Mouse (Mus musculus): ENCODE measurements around the gene Prim2.
A peak's percentile ranks its signal among the peaks of the same experiment; 100 is the strongest.

Gene Prim2

DNA sequence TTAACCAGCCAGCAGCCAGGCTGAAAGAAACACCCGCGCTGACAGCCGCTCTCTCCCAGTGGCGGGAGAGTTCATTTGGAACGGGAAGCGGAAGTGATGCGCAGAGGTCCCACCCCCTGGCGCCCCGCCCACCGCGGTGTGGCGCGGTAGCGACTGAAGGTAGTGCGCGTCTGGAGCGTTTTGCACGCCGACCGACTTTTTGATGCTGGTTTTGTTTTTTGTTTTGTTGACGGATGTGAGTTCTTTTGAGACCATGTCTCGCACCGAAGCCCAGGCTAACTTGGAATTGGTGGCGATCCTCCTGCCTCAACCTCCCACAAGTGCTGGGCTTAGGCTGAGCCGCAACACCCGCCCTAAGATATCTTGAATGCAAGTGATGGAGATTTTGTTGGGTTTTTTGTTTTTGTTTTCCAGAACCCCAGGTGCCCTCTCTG is at the start of gene Prim2:
Prim2 (minus strand) TSS at position 88 of the 434 bp plus-strand sequence.
- ATAC-seq (ENCODE audit: insufficient number of reproducible peaks, low FRiP score, low TSS enrichment): peak; percentile 75

DNA sequence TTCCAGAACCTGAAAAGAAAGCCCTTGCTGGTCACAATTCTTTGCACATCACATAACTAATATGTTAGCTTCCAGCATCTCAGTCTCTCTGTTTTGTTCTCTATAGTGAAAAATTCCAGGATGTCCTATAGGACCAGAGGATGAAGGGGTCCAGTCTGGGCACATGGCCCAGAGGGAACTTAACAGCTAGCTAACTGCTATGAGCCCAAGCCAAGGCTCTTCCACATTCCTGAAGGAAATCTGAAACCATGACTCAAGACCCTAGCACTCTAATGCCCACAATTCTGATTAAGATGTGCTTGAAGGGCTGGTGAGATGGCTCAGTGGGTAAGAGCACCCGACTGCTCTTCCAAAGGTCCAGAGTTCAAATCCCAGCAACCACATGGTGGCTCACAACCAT is 48.0 kb upstream of the Prim2 start:
- no peak for ATAC-seq (ENCODE audit: insufficient number of reproducible peaks, low FRiP score, low TSS enrichment)

DNA sequence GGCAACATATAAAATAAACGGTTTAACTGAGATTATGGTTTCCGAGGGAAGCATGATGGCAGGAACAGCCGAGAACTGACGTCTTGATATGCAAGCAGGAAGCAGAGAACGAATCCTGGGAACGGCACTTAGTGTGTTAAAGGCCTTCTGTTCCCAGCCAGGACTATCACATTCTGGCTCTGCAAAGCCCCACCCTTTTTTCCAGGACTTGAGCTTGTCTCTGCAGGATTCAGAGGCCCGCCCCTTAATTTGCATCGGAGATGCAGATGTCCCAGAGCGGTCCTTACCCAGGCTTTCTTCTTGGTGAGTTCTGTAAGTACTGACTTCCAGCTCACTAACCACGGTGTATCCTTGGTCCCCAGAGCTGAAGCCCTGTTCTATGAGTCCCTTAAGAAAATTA is 45.2 kb upstream of the Prim2 start:
- no peak for ATAC-seq (ENCODE audit: insufficient number of reproducible peaks, low FRiP score, low TSS enrichment)

DNA sequence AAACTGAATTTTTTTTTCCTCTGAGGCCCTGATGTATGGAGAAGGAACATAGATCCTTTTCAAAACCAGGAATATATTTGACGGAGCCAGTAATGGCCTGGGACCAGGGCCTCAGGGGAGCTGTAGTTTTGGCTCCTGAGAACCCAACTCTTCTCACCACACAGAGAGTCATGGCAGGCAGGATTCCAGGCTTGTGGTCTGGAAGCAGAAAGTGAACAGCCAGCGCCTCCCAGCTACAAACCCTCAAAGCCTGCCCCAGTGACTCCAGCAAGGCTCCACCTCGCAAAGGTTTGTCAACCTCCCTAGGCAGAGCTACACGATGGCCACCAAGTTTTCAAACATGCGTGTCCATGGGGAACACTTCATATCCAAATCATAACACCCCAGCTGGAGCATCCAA is 42.4 kb upstream of the Prim2 start:
- ATAC-seq (ENCODE audit: insufficient number of reproducible peaks, low FRiP score, low TSS enrichment): no peak

DNA sequence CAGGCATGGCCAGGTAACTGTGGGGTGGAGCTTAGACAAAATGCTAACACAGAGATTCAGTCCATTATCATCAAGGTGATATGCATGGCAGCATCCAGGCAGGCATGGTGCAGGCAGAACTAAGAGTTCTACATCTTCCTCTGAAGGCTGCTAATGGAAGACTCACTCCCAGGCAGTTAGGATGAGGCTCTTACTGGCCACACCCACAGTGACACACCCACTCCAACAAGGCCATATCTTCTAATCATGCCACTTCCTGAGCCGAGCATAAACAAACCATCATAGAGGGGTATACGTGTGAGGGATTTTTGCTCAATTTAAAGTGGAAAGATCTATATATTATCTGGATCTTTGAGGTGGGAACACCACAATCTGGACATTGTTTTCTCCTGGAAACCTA is 40.0 kb upstream of the Prim2 start:
- no peak for ATAC-seq (ENCODE audit: insufficient number of reproducible peaks, low FRiP score, low TSS enrichment)

DNA sequence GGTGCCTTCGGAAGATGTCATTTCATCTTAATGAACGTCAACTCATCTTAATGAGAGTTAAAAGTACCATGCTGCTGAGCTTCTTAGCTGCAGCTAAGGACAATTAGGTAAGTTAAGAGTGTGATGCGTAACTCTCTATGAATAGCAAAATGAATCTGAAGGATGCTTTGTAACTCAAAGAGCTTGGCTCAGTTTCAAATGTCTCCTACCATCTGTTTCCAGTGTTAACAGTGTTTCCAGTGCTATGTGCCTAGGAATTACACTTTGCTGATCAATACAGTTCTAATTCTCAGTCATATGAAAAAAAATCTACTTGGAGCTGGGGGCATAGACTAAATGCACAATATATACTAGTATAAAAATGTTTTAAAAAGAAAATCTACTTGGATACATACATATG is 31.6 kb upstream of the Prim2 start:
- no peak for ATAC-seq (ENCODE audit: insufficient number of reproducible peaks, low FRiP score, low TSS enrichment)

DNA sequence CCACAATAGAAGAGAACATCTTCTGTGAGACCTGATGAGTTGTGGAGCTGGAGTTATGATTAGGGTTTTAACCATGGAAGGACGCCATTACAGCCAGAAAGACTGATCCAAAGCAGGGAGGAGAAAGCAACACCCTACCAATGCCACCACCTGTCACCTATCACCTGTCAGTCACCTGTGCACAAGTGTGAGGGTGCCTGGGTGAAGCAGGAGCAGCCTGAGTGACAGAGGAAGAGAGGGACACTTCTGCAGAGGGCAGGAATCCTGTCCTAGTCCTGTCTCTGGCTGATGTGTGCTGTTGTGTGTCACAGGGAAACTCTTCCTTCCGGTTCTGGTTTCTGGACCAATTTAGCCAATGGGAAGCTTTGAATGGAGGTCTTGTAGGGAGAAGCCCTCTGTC is 26.4 kb upstream of the Prim2 start:
- ATAC-seq (ENCODE audit: insufficient number of reproducible peaks, low FRiP score, low TSS enrichment): no peak

DNA sequence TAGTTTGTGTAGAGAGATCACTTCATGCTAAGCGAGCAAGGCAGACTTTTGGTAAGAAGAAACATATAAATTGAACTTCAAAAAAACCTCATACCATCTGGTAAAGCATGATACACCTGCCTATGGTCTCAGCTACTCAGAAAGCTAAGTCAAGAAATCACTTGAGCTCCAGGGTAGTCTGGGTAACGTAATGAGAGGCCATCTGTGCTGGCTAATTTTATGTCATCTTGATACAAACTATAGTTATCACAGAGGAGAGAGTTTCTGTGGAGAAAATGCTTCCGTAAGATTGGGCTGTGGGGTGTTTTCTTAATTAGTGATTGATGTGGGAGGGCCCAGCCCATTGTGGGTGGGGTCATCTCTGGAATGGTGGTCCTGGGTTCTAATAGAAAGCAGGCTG is 24.3 kb upstream of the Prim2 start:
- no peak for ATAC-seq (ENCODE audit: insufficient number of reproducible peaks, low FRiP score, low TSS enrichment)

DNA sequence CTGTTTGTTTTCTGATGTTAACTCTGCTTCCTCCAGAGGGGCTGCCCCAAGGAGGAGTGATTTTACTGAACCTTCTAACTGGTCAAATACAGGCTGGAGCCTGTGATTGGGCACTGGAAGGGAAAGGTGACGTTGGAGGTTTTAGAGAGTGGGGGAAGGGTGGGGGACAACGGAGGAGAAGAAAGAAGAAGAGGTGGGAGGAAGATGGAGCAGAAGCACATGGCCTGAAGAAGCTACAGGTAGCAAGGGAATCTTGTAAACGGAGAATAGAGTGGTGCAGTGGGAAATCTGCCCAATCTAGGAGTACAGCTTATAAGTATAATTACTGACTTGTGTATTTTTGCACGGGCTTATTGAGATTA is 20.5 kb upstream of the Prim2 start:
- no peak for ATAC-seq (ENCODE audit: insufficient number of reproducible peaks, low FRiP score, low TSS enrichment)

DNA sequence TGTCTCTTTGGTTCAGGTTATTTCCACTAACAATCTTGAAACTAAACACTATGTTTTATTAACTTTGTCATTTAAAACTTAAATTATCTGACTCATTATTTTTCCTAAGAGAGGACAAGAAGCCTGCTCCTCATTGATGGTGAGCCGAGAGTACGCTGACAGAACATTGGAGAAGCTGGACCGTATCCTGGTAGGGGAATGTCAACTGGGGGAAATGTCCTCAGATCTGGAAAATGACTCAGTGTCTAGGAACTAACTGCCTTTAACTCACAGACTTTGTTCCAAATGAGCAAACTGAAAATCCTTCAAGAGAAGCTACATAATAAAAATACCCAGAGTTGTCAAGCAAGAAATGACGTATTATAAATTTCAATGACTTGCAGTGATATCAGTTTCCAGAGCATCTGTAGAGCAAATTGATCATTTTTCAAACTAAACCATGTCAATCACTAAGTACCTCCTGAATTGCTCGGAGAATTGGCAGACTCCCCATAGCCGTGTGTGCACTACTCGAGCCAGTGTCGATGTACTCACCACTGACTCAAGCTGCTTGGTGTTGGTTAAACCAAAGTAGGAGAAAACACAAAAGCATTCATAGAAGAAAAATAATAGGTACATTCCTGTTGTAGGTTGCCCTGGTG is 20.0 kb upstream of the Prim2 start:
- no peak for ATAC-seq (ENCODE audit: insufficient number of reproducible peaks, low FRiP score, low TSS enrichment)

DNA sequence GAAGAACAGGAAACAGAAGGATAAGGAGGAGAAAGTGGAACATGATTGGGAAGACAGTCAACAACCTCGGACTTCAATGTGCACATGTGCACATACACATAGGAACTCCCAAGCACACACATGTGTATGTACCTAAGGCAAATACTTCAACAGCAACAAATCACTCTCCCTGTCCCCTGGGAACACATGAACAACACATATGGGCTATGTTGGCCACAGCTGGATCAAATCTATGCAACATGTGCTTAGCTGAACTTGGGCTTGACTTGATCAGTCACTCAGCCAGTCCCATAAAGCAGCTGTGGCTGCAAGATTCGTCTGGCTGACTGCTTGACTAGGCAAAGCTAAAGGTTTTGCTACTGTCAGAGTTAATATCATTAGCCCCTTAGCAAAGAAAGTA is 19.2 kb upstream of the Prim2 start:
- ATAC-seq (ENCODE audit: insufficient number of reproducible peaks, low FRiP score, low TSS enrichment): no peak

DNA sequence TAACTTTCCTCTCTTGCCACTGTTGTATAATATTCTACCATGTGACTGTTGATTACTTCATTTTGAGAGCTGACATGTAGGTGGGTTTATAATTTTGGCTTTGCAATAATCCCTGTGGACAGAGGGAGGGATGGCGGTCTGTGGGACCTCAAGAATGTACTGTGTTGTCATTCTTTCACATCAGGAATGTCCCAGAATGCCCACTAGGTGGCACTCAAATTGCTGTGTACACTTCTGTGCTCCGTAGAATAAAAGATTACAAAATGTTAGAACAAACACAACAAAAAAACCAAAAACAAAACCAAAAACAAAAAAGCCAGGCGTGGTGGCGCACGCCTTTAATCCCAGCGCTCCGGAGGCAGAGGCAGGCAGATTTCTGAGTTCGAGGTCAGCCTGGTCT is 14.9 kb upstream of the Prim2 start:
- ATAC-seq (ENCODE audit: insufficient number of reproducible peaks, low FRiP score, low TSS enrichment): no peak

DNA sequence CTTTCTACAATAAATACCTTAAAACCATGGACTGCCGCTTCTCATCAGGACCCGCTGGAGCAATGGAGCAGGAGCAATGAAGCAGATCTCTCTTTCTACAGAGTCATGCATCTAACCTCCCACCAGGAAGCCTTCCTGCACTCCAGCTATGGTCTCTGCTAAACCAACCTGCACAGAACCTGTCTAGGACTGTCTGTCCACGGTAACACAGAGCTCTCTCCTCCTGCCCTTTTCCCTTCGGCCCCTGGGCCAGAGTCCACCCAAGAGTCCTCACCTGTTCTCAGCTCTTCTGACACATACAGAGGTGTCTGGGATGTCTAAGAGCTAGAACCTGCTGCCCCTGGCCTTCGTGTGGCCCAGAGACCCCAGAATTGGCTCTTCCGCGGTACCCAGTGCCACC is 11.3 kb upstream of the Prim2 start:
- no peak for ATAC-seq (ENCODE audit: insufficient number of reproducible peaks, low FRiP score, low TSS enrichment)

DNA sequence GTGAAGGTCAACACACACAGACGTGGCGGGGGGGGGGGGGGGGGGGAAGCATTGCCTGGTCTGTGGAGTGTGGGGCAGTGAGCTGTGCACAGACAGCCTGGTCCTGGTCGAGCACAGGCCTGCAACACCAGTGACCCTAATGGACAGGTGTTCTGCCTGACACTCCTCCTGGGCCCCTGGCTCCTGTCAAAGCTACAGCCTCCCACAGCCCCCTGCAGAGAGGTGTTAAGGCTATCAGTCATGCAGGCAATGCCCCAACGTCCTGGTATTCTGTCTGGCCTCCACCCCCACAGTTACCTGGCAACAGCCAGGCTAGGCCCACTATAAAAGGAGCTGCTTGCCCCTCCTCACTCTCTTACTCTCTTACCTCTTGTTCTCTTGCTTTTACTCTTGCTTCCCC is 10.8 kb upstream of the Prim2 start:
- ATAC-seq (ENCODE audit: insufficient number of reproducible peaks, low FRiP score, low TSS enrichment): no peak

DNA sequence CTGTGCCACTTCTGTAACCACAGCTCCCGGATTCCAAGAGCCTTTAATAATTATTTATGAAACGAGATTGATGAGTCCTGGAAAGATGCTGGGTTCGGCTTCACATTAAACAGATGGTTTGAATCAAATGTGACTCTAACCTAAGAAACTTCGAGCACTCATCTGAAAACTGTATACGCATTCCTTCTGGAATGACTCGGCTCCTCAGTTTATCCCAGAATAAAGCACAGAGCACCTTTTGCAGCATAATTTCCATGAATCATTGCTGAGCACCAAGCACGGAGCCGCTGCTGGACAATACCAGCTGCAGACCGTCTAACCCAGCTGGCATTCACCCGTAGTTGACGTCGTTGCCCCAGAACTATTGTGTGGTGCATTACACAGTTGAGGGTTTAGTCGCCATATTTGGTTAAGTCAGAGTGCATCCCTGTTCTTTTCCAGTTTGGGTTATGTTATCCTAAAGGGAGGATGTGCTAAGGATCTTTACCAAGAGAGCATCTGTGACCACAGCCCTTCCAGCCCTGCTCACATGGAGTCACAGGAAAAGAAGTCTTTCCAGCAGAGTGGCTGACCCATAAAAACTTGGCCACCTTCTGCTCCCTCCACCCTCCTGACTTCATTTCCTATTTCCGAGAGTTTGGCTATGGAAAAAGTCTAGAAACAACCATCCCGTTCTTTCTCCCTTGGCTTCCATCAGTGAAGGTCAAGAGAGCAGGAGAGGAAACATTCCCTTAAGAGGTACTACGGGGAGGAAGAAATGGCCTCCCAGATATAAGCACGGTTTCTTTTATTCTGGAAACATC is 3.8 kb upstream of the Prim2 start:
- no peak for ATAC-seq (ENCODE audit: insufficient number of reproducible peaks, low FRiP score, low TSS enrichment)

DNA sequence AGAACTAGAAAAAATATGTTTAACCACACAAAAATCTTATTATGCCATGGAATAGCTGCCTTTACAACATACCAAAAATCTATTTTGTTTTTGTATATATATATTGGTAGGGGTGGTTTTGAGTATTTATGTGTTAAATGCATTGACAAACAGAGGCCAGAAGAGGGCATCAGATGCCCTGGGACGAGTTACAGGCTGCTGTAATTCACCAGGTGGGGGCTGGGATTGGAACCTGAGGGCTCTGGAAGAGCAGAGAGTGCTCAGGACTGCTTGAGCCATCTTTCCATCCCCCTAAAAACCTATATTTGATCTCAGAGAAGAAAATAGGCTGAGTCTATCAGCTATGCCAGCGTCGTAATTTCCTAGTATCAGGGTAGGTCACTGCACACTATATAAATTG is 2.9 kb upstream of the Prim2 start:
- ATAC-seq (ENCODE audit: insufficient number of reproducible peaks, low FRiP score, low TSS enrichment): 0 out of 2 replicates have a peak, but pooled peaks have one; percentile 33

DNA sequence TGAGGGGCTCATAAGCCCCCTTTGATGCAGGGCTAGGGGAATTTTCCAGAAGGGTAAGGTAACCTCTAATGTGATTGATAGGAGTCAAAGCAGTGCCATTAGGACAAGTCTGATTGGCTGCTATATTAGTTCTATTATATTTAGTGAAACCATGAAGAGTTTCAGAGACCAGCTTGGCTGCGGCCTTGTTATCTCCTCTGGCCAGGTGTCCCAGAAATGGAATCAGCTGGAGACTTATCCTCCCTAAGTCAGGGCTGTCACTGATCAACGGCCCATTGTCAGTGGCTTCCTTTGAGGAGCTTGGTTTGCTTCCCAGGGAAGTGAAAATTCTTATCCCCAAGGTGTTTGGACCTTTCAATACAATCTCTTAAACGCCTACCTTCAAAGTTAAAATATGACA is 2.5 kb upstream of the Prim2 start:
- no peak for ATAC-seq (ENCODE audit: insufficient number of reproducible peaks, low FRiP score, low TSS enrichment)

DNA sequence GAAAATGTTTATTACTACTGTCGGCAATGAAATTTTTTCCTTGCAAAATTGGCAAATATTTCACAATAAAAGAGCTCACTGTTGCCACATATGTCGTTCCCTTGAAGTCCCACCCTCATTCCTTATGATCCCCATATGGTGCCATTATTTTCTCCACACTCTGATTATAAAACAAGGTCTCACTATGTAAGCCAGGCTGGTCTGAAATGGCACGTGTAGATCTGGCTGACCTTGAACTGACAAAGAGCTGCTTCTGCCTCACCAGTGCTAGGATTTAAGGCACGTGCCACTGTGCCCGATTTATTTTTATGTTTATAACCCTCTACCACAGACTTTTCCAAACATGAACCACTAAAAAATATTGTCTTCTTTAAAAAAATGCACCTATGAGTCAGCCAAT is 1.8 kb upstream of the Prim2 start:
- ATAC-seq (ENCODE audit: insufficient number of reproducible peaks, low FRiP score, low TSS enrichment): no peak

DNA sequence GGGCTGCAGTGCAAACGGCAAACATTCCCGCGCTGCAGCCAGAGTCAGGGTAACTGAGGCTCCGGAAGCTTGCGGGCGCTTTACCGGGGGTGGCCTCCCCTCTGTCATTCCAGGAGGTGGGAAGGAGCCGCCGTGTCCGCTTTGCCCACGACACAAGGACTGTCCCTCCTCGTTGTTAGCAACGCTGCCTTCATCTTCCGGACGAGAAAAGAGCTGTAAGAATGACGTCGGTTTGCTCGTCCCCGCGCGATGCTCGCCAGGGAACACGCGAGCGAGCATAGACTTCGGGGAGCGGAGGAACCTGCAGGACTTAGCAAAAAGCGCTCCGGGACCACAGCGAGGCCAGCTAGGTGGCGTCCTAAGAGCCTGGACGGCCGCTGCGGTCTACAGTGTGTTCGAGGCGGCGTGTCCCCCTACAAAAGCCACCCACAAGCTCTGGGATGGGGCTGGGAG is 595 bp upstream of the Prim2 start:
- ATAC-seq (ENCODE audit: insufficient number of reproducible peaks, low FRiP score, low TSS enrichment): peak; percentile 74

DNA sequence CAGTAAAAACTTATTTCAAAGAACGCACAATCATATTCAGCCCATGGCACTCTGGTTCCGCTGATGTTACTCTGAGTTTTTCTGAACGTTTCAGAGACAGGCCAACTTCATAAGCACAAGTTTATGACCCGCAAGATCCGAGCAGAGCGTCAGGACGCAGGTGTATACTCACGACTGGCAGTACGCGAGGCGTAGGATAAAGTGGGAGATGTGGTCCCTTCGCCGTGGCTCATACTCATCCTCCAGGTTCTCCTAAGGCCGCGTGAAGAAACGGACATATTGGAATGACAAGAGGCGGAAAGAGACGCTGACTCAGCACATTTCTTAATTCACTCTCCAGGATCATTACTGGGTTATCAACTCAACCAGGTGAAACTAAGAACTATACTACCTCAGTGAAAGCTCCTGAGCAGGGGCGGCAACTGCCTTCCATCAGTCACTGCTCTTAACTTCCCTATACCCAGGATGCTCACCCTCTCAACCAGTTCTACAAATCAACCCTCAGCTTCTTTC is 5.9 kb downstream of the Prim2 start:
- ATAC-seq (ENCODE audit: insufficient number of reproducible peaks, low FRiP score, low TSS enrichment): no peak

DNA sequence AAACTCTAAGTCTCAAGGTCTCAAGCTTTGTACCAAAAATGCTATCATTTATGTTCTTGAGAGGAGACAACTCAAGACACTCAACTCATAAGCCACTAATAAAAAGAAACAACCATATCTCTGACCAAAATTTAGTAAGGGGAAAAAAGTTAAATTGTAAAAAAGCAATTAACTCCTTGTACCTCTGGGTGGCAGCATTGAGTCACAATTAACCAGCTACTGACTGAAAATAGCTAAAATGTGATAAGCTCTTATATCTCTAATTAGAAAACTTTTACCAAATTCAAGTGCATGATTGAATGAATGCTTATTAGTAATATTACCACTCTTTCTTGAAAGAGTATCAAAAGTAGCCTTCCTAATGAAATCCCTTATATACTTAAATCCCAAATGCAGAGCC is 6.4 kb downstream of the Prim2 start:
- ATAC-seq (ENCODE audit: insufficient number of reproducible peaks, low FRiP score, low TSS enrichment): no peak

DNA sequence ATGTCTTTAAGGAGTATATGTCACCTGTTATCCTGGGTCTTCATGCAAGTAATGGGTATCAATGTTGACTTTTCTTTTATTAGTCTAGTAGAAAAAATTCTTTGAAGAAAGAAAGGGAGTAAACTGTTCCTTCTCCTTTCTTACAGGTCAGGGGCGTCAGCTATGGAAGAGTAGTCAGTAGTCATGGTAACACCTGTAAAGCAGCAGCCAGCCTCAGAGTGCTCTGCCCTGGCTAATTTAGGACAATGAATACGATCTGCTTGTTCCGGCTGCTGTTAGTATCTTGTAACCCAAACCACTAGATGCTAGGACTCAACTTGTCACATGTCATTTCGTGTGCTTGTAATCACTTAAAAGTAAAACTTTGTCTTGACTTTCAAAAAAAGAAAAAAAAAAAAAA is 11.3 kb downstream of the Prim2 start:
- ATAC-seq (ENCODE audit: insufficient number of reproducible peaks, low FRiP score, low TSS enrichment): no peak
